Mouse (Mus musculus): ENCODE measurements around the gene Obscn.
"Not testable (repeated sequence)": the region's sequence is repeated elsewhere in the genome, so short reads cannot be mapped to it uniquely, and the experiment has no call there.

The Obscn gene

DNA sequence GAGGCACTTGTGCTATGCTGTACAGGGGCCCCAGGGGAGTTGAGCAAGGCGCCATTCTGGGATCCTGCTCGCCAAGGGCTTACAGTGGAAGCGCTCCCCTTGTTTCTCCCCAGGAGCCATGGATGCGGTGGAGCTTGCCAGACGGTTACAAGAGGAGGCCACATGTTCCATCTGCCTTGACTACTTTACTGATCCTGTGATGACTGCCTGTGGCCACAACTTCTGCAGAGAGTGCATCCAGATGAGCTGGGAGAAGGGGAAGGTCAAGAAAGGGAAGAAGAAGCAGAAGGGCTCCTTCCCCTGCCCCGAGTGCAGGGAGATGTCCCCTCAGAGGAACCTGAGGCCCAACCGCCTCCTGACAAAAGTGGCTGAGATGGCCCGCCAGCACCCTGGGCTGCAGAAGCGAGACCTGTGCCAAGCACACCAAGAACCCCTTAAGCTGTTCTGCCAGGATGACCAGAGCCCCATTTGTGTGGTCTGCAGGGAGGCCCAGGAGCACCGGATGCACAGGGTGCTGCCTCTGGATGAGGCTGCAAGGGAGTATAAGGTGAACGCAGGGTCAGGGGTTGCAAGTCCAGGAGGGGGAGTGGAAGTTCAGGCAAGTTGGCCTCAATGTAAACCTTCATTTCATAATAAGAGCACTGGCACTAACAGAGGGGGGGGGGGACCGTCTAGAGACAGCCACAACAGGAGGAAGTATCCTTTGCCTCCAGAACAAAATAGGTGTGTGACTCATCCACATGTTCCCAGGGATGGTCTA is 171.0 kb downstream of the Obscn start:
- no peak for DNase-seq (ENCODE audit: extremely low read depth, low read depth, low spot score)

DNA sequence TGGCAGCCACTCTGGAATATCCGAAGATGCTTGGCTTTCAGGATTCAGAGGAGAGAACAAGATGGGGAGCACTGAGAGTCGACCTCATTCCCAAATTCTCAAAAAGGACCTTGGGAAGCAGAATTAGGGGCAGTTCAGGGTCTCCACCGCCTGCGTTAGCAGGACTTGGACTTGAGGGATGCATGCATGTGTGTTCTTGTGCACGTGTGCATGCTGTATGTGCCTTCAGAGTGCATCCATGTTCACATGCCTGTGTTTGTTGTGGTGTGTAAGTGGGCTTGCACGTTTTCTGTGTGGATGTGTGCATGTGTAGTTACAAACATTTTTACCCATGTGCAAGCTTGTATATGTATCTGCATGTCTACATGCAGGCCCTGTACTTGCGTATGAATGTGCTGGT is 172.0 kb downstream of the Obscn start:
- DNase-seq (ENCODE audit: extremely low read depth, low read depth, low spot score) = no peak

DNA sequence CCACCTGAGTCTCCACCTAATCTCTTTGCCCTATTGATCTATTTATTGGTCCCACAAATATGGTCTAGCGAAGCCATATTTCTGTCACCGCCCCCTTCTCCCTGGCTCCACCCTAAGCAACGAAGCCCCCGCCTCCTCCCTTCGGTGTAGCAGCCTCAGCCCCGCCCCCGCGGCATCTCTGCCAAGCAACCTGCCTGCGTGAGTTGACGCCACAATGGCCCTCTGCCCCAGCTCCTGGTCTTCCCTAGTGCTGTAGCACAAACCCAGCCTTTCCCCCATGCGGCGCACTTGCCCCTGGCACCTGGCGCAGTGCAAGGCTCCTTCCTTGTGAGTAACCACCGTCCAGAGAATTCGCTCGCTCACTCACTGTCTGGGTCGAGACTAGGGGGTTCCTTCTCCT is 172.7 kb downstream of the Obscn start:
- DNase-seq (ENCODE audit: extremely low read depth, low read depth, low spot score) = no peak

DNA sequence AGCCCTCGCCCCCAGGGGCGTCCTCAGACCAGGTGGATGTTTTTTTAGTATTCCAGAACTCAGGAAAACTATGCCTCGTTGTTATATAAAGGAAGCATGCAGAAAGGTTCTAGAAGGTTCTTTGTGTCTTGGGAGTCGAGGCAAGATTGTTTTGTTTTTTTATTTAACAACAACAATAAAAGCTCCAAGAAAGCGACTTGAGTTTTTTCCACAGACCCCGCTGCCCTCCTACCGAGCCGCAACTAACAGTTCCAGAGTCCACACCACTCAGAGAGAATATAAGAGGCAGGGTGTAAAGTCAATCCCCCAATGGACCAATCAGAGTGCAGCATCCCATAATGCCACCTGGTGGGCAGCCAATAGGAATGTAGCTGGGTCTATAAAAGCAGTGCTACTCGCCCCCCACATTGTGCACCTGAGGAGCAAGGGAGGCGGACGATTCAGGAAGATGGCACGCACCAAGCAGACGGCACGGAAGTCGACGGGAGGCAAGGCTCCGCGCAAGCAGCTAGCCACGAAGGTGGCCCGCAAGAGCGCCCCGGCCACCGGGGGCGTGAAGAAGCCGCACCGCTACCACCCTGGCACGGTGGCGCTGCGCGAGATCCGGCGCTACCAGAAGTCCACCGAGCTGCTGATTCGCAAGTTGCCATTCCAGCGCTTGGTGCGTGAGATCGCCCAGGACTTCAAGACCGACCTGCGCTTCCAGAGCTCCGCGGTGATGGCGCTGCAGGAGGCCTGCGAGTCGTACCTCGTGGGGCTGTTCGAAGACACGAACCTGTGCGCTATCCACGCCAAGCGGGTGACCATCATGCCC is 174.6 kb downstream of the Obscn start:
- no peak for DNase-seq (ENCODE audit: extremely low read depth, low read depth, low spot score)

DNA sequence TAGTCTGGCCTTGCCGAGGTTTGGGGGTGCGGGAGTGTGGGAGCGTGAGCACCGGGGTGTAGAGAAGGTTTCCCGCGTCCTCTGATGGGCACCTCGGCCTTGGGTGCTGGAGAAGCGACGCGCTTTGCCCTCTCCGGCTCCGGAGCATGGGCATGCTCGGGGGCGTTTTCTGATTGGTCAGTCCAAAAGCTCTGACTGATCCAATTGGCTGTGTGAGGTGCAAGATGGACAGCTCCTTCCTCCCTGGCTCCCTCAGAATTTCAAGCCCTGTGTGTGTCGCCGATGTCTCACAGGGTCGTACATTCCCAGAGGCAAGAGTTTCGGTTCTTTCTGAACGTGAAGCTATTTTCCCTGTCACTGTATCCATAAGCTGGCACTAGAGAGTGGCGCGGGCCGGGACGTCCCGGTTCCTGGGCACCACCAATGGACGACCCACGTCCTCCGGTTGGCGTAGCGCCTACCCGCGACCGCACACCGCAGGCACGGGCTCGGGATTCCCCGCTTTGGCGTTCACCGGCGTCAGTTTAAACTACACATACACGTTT is 176.2 kb downstream of the Obscn start:
- DNase-seq (ENCODE audit: extremely low read depth, low read depth, low spot score) = no peak

DNA sequence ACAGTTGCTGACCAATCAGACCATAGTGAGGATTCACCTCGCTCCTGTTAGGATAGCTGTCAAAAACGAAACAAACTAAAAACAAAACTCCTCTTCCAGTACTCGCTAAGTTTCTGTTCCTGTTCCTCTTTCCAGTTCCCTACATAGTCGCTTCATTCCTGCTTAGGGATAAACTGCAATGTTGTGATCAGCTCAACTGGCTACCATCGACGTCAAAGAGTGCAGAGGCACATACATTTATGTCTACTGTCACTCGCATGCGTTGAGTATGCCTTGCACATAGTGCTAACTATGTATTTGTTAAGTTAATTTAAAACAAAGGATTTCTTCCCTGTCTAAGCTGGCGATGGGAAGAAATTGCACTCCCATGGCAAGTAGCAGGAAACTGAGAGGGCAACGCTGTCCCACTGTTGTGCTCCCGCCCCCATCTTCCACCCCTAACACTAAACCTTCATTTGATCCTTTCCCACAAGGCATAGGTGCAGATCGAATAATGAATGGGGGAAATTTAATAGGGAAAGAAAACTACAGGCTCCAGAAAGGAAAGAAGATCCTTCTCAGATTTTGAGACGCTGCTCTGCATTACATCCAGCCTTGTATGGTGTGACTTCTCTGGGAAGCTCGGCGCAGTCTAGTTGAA is 176.9 kb downstream of the Obscn start:
- DNase-seq (ENCODE audit: extremely low read depth, low read depth, low spot score) = no peak

DNA sequence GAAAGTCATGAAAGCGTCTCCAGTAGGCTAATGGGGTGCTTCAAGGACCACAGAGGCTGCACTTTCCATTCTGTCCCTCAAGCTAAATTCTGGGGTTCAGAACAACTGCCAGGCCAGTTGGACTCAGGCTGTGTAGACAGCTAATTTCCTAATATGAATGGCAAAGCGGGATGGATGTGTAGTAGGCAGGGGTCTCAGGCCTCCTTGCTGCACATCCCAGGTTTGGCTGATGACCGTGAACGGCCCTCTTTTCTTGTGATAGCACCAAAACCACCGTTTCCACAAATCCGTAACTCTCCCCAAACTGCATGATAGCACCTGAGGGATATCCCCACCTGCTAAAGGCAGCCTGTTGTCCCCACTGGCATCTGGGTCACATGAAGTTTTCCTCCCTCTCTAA is 177.7 kb downstream of the Obscn start:
- DNase-seq (ENCODE audit: extremely low read depth, low read depth, low spot score) = no peak

DNA sequence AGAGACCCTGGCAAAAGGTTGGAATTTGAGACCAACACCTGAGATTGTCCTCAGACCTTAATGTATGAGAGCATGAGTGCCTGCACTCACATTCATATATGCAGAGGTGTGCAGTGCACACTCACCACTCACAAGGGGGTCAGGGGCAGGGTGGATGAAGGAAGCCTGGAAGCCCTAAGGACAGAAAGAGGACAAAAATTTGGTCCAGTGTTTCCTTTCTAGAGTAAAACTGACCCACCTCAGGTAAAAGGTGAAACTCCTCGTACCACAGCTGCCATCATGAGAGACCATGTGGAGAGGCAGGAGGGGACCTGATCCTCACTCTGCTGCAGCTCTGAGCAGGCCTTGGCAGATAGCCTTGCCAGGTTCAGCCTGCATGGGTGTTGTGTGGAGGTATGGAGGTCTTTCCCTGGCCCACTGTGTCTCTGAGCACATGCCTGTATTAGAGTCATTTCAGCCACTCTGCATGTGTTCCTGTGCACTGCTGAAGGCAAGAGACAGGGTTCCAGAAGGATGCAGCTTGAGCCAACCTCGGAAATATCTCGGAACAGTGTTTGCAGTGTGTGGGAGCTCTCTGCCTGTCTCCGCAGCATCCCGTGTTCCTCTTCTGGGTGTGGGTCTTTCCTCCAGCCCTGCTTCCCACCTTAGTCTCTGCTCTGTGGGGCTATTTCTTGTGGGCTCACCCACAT is 178.8 kb downstream of the Obscn start:
- no peak for DNase-seq (ENCODE audit: extremely low read depth, low read depth, low spot score)

DNA sequence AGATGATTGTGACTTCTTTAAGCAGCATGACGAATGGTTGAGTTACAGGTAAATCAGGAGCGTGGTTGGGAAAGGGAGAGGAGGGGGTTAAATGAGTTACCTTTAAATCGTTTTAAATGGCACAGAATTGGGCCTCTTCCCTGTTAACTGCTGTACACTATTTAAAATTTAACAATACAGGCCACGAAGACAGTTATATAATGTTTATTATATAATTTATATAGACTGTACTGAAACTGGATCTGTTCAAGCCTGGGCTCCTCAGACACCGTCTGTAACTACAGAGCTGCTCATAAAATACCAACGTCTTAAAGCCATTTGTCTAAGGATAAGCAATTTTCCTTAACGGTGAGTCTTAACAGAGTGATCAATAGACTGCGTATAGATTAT is 180.3 kb downstream of the Obscn start:
- no peak for DNase-seq (ENCODE audit: extremely low read depth, low read depth, low spot score)

DNA sequence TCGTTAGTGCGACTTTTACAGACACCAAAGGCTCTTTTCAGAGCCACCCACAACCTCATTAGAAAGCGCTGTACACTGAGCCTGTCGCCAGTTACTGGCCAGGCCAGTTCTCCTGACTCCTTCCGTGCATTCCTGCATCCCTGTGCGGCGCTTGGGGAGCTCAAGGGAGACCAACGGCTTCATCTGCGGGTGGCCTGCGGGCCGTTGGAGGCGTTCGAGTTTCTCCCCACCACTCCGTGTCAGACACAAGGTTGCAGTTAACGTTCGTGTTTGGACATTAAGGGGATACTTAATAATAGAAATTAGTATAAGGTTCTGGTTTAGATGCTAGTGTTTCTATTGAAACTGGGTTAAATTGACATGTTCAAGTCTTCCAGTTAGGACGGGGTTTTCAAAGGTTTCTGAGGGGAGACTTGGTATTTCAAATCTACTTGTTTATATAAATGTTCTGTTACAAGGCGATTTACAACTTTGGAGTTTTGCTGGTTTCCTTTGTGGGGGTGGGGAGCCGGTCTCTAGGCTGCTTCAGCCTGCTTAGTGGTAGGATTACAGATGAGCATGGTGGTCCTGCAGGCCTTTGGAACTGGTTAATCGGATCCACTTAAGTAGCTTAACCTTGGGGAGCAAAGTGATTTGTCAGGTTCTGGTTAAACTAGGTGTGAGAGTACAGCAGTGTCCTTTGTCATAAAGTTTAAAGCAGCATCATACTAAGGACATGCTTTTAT is 180.9 kb downstream of the Obscn start:
- no peak for DNase-seq (ENCODE audit: extremely low read depth, low read depth, low spot score)

DNA sequence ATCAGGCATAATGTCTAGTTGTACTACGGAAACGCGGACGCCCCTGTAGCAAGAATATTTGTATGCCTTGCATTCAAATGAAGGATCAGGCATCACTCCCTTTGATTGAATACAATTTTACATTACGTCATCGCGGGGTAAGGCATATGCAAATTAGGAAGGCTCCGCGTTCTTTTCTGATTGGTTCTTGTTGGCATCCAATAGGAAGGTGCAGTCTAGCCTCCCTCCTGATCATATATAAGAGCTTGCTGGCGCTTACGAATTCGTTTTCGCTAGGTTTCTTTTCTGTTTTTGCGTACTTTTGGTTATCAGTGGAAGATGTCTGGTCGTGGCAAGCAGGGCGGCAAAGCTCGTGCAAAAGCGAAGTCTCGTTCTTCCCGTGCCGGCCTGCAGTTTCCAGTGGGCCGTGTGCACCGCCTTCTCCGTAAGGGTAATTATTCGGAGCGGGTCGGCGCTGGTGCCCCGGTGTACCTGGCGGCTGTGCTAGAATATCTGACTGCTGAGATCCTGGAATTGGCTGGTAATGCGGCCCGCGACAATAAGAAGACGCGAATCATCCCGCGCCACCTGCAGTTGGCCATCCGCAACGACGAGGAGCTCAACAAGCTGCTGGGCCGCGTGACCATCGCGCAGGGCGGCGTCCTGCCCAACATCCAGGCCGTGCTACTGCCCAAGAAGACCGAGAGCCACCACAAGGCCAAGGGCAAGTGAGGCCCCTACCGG is 181.6 kb downstream of the Obscn start, which contains the start of the genes Hist3h2a and Trim17:
Gene Hist3h2a (plus strand): TSS at position 266 of the 723 bp plus-strand sequence.
Gene Trim17 (plus strand): TSS at position 266 of the 723 bp plus-strand sequence.
- DNase-seq (ENCODE audit: extremely low read depth, low read depth, low spot score) = peak; percentile 75

DNA sequence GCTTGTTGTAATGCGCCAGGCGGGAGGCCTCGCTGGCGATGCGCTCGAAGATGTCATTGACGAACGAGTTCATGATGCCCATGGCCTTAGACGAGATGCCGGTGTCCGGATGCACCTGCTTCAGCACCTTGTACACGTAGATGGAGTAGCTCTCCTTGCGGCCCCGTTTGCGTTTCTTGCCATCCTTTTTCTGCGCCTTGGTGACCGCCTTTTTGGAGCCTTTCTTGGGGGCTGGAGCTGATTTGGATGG is 182.1 kb downstream of the Obscn start:
- not testable (repeated sequence) for DNase-seq (ENCODE audit: extremely low read depth, low read depth, low spot score)

DNA sequence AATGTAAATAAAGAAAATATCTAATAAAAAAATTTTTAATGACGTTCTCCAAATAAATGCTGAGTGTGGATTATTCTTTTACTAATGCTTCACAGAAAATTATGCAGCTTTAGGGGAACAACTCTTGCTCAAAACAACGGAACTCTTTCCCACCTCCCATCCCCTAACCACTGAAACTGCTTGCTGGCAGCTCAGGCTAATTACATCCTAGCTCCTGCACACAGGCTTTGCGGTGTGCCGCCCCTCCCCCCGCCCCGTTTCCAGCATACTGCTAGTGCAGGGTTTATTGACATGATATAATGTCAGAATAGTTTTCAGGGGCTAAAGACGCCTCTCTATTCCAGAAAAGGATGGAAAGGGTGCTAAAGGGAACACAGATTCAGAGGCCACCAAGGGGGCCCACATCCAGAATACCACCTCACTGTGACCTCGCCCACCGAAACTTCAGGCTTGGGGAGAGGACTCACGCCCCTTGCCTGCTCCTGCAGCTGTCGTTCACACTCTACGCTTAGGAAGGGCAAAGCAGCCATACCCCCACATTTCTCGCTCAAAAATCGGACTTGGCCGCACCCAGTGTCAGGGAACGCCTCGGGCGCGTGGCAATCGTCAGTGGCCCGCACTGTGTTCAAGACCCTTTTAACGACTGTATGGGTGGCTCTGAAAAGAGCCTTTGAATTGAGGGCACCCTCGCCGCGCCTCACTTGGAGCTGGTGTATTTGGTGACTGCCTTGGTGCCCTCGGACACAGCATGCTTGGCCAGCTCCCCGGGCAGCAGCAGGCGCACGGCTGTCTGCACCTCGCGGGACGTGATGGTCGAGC is 182.6 kb downstream of the Obscn start:
- no peak for DNase-seq (ENCODE audit: extremely low read depth, low read depth, low spot score)

DNA sequence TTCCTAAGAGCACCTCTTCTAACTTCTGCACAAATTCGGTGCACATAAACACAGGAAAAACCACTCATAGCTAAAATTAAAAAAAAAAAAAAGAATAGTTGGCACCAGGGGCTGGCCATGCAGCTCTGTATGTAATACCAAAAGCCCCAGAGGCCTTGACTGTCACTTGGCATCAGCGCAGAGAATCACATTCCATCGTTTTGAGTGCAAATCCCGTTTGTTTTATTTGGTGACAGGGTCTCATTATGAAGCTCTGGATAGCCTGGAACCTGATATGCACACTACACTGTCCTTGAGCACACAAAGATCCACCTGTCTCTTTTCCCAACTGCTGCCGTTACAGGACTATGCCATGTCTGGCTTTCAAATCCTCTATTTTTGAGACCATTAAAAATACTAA is 185.0 kb downstream of the Obscn start:
- DNase-seq (ENCODE audit: extremely low read depth, low read depth, low spot score) = no peak

DNA sequence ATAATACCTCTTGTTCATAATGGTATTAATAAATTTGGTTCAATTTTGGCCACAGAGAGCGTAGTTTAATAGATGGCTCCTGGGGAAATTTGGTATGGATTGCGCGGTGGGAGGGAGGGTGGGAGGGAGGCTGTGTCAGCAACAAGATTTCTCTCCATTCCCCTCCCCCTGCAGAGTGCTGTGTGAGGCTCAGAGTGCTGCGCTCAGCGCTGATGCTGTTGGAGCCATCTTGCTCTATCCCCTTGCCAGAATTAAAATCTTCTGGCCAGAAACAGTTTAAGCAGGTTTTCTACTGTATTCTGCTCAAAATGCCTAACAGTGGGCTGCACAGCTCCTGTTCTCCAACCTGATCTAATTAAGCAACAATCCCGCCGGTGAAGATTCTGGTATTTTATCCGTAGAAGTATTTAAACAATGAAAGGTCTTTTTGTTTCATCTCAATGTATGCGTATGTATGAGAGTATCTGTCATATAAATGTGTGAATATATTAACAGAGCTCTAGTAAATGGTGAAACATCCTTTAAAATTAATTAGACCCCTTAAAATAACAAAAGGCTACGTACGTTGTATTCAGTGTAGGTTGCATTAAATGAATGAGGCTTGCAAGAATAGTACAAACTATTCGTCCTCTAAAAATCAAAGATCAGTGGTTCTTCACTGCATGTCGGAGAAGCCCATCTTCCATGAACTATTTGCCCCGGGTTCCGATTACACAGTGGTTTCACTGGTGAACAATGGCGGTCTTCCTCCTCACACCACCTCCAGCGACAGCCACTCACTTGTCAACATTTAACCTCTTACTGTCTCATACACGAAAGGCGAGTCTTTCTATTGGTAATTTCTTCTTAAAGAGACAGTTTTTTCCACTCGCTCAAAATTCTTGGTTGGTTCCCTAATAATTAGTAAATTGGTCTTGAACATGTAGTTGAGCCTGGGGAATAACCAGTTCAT is 186.4 kb downstream of the Obscn start:
- DNase-seq (ENCODE audit: extremely low read depth, low read depth, low spot score) = no peak

DNA sequence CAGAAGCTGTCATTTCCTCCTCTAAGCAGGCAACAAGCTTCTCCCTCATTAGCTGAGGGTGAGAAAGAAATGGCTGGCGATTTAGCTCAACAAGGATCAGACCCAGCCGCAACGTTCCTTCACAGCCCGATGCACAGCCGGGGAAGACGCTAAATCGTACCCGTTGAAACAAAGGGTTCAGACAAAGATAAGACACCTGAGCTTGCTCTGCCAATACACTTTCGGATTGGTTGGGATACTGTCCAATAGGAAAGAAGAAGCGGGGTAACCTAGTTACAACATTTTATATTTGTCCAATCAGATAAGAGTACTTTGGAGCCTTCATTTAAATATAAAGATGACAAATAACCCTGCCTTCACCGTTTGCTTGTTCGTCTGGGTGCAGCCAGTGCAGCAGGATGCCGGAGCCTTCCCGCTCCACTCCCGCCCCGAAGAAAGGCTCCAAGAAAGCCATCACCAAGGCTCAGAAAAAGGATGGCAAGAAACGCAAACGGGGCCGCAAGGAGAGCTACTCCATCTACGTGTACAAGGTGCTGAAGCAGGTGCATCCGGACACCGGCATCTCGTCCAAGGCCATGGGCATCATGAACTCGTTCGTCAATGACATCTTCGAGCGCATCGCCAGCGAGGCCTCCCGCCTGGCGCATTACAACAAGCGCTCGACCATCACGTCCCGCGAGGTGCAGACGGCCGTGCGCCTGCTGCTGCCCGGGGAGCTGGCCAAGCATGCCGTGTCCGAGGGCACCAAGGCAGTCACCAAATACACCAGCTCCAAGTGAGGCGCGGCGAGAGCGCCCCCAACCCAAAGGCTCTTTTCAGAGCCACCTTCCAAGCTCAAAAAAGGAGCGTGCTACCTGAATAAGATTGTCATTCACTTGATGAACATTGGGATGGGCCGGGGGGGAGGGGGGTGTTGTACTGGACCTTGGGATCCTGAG is 187.4 kb downstream of the Obscn start, which contains the start of gene Hist3h2ba:
Gene Hist3h2ba (plus strand): TSS at position 379 of the 938 bp plus-strand sequence.
- DNase-seq (ENCODE audit: extremely low read depth, low read depth, low spot score) = no peak
